Mouse (Mus musculus) frontal cortex, postnatal 14 days (tissue): ENCODE data around the gene Rxra.

Source experiments
- DNase-seq, 2 experiments: peaks; one replicate each; pipeline ENCODE4 v3.0.0; 2022; ENCODE audit warnings: low spot score in 2 of 2

The Rxra gene

DNA sequence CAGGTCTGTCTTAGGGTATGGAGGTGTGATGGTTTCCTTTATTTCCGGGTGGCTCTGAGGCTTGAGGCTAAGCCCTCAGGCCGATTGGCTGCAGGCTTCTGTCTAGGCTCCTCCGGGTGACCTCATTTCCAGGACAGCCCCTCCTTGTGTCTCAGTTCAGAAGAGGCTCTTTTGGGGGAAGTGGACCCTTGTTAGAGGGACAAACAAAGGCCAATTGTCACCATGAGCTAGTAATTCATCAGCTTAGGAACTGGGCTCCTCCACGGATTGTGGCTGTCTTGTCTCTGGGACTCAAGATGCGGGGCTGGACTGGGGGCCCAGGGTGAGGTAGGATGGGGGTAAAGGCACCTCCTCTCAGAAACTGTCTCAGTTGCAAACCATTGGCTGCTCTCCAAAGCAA, 5.5 kb upstream of the Rxra start:
- no peak for DNase-seq

DNA sequence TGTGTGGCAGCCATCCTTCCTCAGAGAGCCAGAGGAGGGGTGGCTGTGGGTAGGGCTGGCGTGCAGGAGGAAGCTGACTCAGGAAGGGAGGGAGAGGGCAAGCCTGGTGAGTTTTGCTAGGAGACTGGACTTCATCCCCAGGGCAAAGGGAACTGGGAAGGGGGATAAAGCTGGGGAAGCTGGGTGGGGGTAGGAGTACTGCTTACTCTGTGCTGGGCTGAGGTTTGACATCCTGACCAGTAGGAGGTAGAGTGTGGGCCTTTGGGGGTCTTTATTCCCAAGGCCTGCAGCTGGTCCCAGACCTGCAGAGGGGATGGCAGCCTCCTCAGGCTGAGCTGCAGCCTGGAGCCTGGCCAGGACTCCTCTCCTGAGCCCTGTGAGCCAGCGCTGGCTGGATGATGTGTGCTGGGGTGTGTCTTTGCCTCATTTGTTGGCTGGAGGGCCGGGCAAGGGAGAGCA, 4.6 kb upstream of the Rxra start:
- no peak for DNase-seq

DNA sequence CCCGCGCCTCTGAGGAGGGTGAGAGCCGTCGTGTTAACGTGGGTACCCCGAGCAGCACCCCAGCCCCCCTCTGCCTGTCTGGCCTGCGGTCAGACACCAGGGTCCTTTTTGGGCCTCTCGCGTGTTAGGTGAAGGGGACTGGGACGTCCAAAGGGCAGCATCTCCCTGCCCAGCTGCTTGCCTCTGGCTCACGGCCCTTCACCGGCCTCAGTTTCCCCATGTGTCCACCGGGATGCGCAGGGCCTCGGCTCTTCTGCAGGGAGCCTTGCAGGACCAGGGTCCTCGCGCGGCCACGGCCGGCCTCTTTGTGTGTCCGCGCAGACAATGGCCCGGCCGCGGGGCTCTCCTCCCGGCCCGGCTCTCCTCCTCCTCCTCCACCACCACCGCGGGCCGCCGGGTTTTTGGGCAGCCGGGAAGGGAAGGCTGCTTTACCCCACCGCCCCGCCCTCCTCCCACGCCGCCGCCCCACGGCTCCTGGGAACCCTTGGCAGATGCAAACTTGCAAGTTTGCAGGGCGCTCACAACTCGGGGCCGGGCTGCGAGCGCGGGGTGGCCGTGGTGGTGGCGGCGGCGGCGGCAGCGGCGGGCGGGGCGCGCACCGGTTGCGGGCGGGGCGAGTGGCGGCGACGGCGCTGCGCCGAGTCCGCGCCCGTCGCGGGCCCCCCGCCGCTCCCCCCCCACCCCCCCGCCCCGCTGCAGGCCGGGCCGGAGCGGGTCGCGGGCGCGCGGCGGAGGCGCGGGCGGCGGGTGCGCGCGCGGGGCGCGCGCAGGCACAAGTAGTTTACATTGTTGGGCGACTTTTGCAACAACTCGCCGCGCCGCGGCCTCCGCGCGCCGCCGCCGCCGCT, 462 bp downstream of the Rxra start:
- no peak for DNase-seq

DNA sequence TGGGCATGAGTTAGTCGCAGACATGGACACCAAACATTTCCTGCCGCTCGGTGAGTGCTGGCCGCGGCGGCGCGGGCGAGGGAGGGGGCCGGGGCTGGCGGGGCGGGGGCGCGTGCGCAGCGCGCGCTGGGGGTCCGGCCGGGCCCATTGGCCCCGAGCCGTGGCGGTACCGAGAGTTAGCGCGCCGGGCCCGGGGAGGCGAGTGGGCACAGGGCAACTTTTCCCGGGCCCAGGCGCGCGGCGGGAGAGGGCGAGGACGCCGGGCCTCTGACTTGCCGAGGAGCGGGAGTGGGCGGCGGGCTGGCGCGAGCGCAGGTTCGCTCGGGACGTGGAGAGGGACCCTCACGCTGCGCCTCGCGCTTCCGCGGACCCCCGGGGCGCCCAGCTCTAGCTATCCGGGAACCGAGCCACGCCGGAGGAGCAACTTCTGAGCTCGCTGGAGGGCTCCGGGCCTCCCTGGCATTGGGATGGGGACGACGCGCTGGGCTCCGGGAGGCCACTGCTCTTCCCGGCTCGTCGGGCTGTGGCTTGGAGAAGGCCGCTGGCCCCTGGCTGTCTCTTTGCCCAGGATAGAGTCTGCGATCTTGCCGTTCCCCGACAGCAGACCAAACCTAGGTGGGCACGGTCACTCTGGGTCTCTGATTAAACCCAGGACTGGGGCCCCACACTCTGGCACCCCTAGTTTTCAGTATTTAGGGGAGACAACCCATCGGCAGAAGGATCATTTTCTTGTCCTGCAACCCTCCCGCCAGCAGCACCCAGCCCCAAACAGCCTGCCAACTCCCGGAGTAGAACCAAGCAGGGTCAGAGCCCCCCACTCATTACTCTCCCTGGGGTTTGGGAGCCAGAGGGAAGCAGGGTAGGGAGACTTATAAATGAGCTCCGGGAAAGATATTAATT, 1.4 kb downstream of the Rxra start:
- DNase-seq = no peak

DNA sequence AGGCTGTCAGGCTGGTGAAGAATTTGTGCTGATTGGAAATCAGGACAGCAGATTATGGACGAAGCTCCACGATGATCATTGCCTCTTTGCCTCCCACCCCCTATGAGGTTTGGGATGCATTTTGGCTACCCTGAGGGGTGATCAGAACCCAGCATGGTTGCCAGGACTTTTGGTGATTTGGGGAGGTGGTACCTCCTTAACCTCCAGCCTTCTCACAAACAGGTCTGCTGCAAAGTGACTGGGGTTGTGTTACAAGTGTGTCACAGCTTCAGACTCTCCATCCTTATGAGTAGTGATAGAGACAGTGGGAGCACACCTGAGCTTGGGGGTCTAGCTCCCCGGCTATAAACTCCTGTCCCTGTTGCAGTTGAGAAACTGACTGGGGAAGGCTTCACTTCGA, 2.1 kb downstream of the Rxra start:
- no peak for DNase-seq

DNA sequence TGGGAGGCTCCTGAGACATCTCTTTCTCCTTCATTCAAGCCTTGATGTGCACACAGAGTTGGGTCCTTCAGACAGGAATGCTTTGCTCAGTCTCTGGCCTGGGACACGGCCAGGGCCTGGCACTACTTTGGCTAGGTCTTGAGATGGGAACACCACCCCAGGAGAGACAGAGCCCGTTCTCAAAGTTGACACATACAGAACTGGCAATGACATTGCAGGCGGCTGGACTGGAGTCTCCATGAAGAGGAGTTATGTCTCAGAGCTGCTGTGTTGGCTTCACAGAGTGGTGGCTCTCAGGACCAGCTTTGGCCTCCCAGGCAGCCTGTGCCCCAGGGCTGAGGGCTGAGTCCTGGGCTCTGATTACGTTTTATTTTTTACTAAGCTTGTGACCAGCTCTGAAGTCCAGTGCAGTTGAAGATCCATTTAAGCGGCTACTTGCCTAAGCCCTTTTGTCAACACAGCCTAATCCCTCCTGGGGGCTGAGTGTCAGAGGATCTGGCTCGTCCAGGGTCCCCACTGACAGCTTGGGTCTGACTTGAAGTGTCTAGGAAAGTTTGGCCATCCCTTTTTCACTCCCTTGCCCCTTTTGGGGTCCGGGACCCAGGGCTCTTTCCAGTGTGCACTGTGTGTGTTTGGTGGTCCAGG, 2.7 kb downstream of the Rxra start:
- DNase-seq = no peak

DNA sequence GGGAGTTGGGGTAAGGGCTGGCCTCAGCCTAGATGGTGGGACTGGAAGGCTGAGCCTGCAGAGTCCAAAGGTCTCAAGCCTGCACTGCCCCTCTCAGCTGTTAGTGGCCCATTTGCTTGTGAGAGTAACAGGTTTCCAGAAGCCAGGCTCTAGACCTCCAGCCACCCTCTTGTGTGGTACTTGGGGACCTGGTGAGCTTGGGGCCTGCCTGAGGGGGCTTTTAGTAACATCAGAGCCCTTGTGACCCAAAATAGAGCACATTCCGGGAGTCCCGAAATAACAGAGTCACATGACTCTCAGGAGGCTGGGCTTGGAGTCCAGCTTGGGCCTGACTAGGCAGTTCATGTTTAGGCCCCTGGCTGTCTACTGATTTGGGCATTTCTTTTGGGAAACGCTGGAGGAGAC, 3.4 kb downstream of the Rxra start:
- DNase-seq = no peak

DNA sequence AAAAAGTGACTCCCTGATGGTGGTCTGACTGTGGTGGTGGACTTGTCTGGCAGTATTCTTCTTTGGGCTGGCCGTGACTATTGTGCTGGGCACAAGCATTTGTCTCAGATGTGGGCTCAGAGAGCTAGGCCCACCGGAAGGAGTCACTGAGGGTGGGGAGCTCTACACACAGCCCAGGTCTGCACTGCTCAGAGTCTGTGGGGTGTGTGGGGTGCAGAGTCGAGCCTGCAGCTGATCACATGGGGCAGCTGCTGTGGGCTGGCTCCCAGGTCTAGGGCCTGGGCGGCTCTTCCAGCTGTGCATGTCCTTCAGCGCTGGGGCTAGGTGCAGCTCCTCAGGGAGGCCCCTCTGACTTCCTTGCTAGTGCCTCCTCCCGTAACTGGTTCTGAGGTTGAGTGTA, 3.8 kb downstream of the Rxra start:
- no peak for DNase-seq

DNA sequence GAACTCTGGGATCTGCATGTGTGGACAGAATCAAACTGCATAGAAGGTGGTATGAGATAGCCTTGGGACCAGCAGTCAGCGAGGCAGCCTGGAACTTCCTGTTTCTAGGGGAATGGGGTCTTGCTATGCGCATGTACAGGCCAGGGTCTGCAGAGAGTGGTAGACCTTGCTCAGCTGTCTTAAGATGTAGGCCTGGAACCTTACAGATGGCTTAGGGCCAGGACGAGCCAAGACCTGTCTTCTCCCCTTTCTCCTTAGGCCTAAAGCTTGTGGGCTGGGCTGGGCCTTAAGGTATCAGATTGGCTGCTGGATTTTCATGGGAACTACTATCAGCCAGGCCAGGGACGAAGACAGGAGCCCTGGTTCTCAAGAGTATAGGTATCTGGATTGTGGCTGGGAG, 4.4 kb downstream of the Rxra start:
- DNase-seq = no peak

DNA sequence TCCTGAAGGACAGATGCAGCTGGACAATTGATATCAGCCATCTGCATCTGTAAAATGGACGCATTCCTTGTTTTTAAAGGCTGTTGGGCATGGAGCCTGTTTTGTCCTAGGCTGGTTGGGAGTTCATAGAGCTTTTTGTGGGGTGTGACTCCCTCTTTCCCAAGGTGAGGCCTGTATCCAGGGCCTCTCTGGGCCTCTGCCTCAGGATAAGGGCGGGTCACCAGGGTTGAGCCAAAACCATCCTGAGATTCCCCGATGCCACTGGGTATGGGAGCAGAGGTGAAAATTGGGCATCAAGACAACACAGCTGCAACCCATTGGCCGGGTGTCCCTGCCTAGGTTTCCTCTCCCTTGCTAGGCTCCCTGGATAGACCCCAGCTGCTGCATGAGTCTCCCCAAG, 5.2 kb downstream of the Rxra start:
- DNase-seq = no peak

DNA sequence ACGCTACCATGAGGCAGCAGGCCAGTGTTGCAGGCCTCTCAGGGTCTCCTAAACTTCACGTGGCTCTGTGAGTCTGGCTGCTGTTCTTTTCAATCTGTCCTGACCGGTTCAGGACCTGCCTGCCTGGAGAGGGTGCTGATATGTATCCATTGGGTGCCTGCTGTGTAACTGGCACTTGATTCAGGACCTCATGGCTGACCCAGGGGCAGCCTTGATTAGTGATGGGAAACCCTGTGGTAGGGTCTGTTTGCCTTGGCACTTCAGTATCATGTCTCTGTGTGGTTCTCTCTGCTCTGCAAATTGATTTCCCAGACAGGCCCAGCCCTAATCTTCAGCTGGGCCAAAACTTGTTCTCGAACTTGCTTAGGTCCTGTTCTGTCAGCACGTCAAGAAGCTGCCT, 5.9 kb downstream of the Rxra start:
- no peak for DNase-seq

DNA sequence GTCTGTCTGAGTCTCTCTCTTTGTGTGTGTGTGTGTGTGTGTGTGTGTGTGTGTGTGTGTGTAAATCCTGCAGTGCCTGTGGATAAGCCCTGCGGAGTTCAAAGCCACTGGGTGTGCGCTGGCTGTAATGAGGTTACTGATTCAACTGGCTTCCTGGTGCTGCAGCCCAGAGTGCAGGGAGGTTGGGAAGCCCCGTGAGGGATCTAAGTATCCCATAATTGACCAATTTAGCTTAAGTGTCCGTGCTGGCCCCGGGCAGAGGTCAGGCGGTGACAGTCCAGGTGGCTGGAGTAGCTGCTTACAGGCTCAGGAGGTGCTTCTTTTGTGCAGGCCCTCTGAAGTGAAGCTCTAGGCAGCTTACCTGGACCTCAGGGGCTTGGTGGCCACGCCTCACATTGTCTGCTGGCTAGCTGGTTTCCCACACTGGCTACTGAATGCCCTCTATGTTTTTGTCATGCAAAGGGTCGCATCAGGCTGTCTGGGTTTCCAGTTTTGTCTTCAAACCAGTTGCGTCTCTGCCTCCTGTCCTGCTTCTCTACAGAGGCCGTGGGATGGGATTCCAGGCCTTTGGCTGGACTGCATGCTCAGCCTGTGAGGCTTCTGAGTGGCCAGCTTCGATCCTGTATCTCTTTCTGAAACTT, 7.9 kb downstream of the Rxra start:
- no peak for DNase-seq

DNA sequence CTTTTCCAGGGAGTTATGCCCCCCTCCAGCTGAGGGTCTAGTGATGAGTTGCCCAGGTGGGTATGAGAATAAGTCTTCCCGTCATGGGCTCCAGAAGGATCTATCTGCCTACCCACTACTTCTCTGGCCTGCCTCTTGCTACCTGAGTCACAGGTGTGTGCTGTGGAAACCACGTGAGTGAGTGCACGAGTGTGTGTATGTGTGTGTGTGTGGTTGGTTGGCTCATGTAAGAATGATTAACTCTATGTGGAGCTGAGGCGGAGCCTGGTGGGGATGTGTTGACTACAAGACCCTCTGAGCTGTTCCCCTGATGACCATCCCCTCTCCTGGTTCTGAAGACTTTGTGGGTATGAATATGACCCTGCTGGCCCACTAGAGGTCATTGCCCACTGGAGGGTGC, 9.7 kb downstream of the Rxra start:
- DNase-seq = no peak

DNA sequence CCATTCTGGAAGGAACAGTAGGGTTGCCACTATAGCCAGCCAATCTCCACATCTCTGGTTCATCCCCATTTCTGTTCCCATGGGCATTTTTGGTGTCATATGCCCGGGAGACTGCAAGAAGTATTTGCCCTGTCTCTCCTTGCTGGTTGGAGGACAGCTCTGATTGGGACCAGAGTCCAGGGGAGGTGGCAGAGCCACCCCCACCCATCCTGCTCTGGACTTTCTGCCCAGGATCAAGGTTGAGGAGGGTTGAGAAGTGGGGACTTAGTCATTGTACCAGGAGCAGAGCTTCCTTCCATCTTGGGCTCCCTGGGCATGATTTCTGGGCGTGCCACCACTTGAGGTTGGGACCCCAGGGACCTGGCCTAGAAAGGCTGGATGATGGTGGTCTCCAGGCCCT, 10.1 kb downstream of the Rxra start:
- no peak for DNase-seq

DNA sequence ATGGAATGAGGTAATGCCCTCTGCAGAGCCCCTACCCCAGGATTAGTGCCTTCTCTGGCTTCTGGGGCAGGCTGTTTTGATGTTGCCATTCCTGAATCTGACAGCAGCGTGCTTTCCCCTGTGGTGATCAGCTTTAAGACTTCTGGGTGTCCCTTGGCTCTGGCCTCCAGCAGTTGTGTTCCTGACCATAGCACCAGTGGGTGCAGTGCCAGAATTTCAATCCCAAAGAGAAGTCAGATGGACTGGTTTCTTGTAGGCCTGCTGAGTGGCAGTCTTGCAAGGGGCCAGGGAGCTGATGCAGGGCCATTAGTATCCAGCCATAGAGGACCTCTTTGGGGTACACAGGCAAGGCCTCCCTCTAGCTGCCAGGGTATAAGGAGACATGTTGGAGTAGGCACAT, 10.8 kb downstream of the Rxra start:
- DNase-seq = no peak

DNA sequence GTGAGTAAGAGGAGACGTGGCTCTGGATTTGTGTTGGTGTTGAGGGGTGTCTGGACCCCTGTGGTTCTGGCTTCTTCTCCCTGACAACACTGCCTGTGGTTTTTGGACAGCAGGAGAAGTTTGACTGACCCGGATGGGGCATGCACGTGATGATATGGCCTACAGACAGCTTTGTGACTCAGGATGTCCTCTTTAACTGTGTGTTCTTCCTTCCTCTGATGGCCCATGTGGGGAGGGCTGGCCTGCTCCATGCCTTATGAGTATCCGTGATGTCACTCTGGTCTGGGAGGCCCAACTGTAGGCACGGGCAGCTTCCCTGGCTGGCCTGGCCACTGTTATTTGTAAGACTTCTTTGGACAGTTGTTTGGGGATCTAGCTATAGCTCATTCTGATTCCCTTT, 11.7 kb downstream of the Rxra start:
- DNase-seq = no peak

DNA sequence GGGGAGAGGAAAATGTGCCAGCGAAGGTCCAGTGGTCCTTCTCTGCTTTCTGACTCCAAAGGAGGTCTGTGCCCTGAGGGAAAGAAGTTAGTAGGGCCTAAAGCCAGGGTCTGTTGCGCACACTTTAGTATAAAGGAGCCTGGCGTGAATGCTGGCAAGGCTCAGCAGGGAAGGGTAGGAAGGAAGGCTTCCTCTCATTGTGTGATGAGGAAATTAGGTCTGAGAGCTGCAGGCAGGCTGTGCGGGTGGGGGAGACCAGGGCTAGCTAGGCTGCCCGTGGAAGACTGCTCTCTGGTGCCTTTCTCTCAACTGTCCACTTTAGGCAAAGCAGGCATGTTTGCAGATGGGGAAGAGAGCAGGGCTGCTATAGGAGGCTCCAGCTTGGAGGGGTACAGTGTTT, 14.5 kb downstream of the Rxra start:
- DNase-seq = no peak

DNA sequence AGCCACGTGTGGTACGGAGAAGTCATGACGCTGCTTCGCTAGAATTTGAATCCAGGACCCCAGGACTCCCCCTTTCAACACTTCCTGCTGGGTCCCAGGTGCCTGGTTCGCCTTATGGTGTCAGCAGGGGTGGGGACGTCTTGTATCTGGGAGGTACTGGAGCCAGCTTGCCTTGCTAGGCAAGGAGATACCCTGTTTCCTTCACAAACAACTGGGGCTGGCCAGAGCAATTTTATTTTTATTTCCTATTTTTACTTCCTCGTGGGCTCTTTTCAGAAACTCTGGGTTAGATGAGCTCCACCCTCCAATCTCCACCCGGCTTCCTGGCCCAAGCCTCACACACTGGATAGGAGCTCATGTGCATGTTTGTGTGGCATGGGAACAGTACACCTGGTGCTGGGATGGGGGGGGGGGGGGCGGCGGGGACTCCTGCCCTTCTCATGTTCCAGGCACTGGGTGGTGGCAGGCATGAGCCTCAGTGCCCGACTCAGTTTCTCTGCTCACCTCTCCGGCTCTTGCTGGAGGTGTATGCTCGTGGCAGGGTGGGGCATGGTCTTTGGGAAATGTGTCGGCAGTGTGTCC, 15.0 kb downstream of the Rxra start:
- no peak for DNase-seq

DNA sequence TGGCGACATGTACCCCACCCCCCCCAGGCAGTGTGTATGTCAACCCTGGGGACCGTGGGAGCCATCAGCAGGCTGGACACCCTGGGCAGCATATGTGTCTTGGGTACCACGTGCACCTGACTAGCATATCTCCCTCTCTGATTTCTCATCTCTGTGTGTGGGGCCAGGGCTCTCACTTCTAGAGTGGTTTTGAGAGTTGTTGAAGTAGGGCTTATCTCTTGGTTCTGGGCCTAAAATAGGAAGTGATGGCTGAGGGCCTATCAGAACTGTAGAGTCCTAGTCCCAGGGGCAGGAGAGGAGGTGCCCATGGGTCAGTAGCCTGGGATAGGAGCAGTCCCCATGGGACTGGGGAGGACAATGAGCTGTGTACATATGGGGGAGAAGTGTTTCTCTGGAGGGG, 16.4 kb downstream of the Rxra start:
- no peak for DNase-seq

DNA sequence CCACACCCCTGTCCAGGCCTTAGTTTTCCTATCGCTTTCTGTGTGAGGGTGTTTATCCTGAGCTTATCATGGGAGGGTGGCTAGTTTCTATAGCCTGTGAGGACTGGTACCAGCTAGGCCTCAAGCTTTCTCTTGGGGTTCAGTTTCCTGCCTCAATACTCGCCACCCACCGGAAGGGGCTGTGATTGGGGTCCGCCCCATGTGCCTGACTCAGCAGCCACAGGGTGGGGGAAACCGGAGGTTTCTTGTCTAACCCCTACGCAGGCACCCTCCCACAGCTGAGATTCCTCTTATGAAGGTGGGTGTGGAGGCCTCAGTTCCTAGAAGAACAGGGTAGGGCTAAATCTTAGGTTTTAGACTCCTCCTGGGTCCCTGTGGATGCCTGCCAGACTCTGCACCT, 17.4 kb downstream of the Rxra start:
- DNase-seq = no peak

DNA sequence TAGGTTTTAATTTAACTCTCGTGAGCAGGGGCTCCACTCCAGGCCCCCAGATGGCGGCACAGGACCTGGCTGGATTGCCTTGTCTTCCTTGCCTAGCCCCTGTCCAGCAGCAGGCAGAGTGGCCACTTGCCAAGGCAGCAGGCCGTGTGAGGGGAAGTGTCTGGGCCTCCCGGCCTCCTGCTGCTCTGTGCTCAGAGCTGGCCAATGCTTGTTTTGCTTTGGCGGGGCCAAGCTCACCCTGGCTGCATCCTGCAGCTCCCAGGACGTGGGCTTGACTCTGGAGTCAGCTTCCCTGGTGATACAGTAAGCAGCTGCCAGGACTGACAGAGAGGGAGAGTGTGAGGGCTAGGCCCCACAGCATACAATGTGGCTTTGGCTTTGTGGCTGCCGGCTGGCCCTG, 23.3 kb downstream of the Rxra start:
- DNase-seq = peak; percentile 61 to 68

DNA sequence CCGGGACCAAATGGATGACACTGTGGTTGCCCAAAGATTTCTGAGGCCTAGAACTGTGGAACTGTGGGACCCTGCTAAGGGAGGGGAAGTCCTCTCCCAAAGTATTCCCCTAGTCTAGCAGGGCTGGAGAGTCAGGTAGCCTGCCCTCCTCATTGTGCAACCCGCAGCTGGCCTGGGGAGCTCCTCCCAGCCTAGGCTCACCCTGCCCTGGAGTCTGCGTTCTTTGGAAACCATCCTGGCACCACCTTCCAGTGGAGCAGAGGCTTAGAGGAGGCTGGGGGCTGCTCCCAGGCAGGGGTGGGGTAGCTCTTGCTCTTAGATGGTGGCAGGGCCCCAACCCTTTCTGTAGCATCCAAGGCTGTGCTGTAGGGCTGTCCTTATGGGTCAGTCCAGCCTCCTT, 26.0 kb downstream of the Rxra start:
- DNase-seq = no peak
